Mouse (Mus musculus) lung, postnatal 0 days (tissue): ENCODE measurements around the gene C4b.

Experiments
- CTCF ChIP-seq: IDR thresholded peaks from 2 replicates; pipeline ENCODE4 v1.5.1; 2016; ENCODE audit warnings: antibody characterized with exemption, mild to moderate bottlenecking
- EP300 ChIP-seq: IDR thresholded peaks from 2 replicates; pipeline ENCODE4 v1.6.1; 2016; ENCODE audit warnings: antibody characterized with exemption, mild to moderate bottlenecking, control low read depth

- no peak for TF ChIP-seq EP300
- no peak for TF ChIP-seq CTCF
Measured at GRCm38 (mm10) chr17:34688889-34689288, 54.8 kb downstream of the C4b start.
